Mouse (Mus musculus): ENCODE measurements at regions not wholly inside any gene's neighbourhood (a gene's known extent, or its start where the extent isn't known, plus 50 kb on each side); places are given as distances from the start of the nearest gene placed in this dataset.

DNA sequence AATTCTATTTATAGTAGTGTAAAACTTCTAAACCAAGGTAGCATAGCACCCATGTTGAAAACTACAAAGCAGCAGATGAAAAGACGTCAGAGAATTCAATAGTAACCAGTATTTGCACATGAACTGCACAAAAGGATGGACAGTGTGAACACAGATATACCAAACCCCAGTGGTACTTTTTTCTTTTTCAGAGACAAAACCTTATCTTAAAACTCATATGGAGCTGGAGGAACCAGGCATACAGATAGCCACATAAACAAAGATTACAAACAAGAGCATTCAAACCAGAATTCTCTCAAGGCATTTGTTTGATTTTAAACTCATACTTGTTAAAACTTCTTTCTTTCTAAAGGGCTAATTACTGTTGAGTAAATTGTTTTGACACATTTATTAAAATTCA lies 72.5 kb upstream of the Nck2 start:
- no peak for DNase-seq

DNA sequence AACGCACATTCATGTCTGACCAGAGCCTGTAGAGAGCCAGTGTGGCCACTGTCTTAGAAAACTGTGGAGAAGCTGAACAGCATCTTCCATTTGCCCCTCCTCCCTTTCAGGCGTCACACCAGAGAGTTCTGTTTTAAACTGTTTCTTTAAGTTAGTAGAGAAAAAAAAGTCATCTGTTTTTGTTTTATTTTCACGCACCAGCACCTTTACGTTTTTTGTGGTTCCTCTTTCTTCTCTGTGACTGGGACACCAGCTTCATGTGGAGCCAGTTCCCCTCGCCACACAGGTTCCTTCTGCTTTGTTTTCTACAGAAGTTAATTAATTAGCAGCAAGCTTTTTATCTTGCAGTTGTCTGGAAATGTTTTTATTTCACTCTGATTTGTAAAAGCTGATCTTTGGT lies 69.4 kb upstream of the Nck2 start:
- no peak for DNase-seq

DNA sequence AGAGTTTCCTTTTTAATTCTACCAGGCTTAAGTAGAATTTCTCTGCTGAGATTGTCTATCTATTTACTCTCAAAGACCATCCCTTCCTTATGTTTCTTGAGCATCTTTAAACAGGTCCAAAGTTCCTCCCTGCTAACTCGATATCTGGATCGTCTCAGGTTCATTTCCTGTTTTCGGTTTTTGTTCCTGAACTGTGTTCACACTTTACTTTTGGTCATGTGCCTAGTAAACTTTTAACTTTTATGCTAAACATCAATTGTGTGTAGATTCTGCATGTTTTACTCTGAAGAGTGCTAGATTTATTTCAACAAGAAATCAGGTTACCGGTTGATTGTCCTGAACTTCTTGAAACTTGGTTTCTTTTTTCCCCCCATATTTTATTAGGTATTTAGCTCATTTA lies 68.5 kb upstream of the Nck2 start:
- no peak for DNase-seq

DNA sequence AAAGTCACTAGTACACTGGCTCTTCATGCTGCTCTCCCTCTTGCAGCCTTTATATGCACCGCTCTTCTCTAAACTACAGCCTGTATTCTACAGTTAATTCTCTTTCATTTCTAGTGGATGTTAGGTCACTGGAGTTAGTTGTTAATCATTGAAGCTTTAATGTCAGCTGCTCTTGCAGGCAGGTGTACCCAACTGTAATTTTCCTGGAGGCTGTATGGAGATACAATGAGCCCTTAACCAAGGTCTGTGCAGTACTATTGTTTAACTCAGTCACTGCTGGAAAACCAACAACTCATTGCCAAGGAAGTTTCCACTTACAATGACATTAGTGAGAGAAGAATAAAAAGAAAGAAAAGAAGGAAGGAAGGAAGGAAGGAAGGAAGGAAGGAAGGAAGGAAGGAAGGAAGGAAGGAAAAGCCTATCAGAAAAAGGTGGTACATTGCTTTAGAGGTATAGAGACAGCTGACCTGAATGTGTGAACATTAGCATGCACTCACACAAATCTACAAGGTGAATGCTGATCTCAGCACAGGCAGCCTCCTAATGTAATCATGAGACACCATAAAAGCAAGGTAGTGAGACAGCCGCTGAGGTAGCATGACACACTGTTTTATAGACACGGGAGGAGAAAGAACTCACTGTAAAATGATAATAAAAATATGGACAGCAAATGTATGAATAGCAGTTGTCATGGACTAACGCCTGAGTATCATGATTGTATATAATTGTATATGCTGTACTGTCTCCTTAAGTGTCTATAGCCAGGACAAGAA lies 66.7 kb upstream of the Nck2 start:
- DNase-seq: no peak

DNA sequence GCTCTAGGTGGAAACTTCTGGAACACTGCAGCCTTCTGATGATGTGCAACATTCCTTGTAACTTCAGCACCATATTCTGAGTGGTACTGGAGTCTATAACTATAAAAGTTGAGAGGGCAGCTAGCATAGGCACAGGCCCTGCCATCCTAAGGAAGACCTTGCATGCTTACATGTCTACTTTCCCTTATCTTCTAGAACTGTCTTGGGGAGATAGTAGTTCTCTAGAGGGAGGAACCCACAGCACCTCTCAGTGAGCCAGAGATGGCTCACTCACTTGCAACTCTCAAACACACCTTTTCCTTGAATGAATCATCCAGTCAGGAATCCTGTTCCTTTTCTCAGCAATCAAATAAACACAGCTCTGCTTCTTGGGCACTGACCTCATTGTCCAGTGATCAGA lies 59.4 kb upstream of the Nck2 start:
- no peak for DNase-seq

DNA sequence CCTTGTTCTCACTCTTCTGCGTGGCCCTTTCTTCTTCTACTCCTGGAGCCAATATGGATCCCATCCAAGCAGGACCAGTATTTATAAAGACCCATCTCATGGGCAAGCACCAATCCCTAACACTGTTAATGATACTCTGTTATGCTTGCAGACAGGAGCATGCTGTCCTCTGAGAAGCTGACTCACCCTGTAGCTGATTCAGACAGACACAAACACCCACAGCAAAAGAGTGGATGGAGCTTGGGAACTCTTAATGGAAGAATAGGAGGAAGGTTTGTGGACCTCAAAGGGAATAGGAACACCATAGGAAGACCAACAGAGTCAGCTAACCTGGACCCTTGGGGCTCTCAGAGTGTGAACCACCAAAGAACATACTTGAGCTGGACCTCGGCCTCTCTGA lies 50.3 kb upstream of the Nck2 start:
- no peak for DNase-seq
